Mouse (Mus musculus) small intestine, adult 2 months (tissue): ENCODE results near the gene Adcy2.

Experiments
- CTCF ChIP-seq: fragments of 200-500 bp; IDR thresholded peaks from 2 replicates; pipeline ENCODE4 v1.5.1; 2012; ENCODE audit warnings: low read depth, mild to moderate bottlenecking, control low read depth, inconsistent platforms, low read length, moderate library complexity, mixed read lengths; ENCODE audit not compliant: insufficient replicate concordance, insufficient read length; ENCODE audit errors: extremely low read depth
- POLR2A ChIP-seq: fragments of 200-500 bp; IDR thresholded peaks from 2 replicates; pipeline ENCODE4 v1.6.1; 2012; ENCODE audit warnings: low read depth, mild to moderate bottlenecking, control low read depth, inconsistent platforms, low read length, moderate library complexity

DNA sequence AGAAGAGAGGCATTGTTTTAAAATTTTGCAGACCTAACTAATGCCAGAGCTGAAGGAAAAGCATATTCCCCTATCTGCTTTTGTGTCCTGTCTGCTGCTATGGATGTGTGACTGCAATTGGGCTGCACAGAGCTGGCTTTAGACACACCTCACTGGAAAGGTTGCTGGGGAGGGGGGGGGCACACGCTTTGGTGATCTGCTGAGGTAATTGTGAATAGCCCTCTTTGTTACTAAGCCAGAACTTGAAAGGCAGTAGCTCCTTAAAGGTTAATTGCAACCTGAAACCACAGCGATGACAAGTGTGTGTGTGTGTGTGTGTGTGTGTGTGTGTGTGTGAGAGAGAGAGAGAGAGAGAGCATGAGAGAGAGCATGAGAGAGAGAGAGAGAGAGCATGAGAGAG lies 25.6 kb upstream of the Adcy2 start:
- no peak for TF ChIP-seq CTCF
- TF ChIP-seq POLR2A, result no peak
